Mouse (Mus musculus) cerebellum, adult 2 months (tissue): ENCODE measurements at regions not wholly inside any gene's neighbourhood (a gene's known extent, or its start where the extent isn't known, plus 50 kb on each side); places are given as distances from the start of the nearest gene placed in this dataset.

Source experiments
- CTCF ChIP-seq: fragments of 200-500 bp; IDR thresholded peaks from 2 replicates; pipeline ENCODE4 v1.5.1; 2011; ENCODE audit warnings: low read depth, mild to moderate bottlenecking, control low read depth, low read length, moderate library complexity, borderline replicate concordance; ENCODE audit not compliant: insufficient read depth
- POLR2A ChIP-seq: fragments of 200-500 bp; IDR thresholded peaks from 2 replicates; pipeline ENCODE4 v1.6.1; 2011; ENCODE audit warnings: low read length, control low read depth, borderline replicate concordance; ENCODE audit not compliant: insufficient read depth

DNA sequence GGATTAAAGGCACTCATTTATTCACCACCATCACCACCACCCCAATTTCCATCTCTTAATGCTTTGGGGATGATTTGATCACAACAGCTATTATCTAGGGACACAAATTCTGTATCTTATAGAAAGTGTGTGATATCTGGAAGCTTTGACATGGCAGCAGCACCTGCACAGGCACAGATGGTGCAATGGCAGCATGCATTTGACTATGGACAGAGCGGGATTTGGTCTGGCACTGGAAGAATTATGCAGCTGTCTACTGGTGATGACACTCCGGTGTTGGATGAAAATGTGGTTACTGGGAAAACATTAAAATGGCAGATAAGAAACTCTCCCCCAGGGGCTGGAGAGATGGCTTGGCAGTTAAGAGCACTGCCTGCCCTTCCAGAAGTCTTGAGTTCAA, 403.7 kb upstream of the Nr5a2 start:
- TF ChIP-seq POLR2A = no peak
- TF ChIP-seq CTCF = no peak
